Mouse (Mus musculus) liver, embryonic 14.5 days (tissue): ENCODE measurements around the gene Rasip1. TPM values are rescaled to one million over a fixed set of nuclear protein-coding genes. Genes with fewer than 3 reads are reported as not detected.

Source experiments
- ATAC-seq: fragments of 200-750 bp; cut with Nextera tagmentation; 2 replicates; pipeline ENCODE4 v1.8.0; 2017; ENCODE audit warnings: moderate number of reproducible peaks, mild to moderate bottlenecking, moderate library complexity; ENCODE audit not compliant: insufficient read depth
- DNase-seq, 3 experiments: peaks; one replicate each; pipeline ENCODE4 v3.0.0-alpha.2; 2012 to 2013; ENCODE audit warnings: low read depth in 3 of 3, low spot score in 3 of 3
- H3K27ac ChIP-seq: fragments of 300-500 bp; sonication (generic); 2 replicates; pipeline ENCODE4 v1.5.1; 2014; ENCODE audit warnings: moderate library complexity, mild to moderate bottlenecking, control low read depth, inconsistent platforms
- H3K27me3 ChIP-seq: fragments of 300-500 bp; sonication (generic); 2 replicates; pipeline ENCODE4 v1.6.1; 2014; ENCODE audit warnings: mild to moderate bottlenecking, low read length, moderate library complexity; ENCODE audit not compliant: control insufficient read depth, insufficient read depth
- H3K36me3 ChIP-seq: fragments of 300-500 bp; sonication (generic); replicated peaks from 2 replicates; pipeline ENCODE4 v1.6.1; 2014; ENCODE audit warnings: low read depth; ENCODE audit not compliant: control insufficient read depth, insufficient read depth
- H3K4me1 ChIP-seq, 2 experiments: fragments of 200-500 bp in 1 of 2; fragments of 300-500 bp in 1 of 2; sonication (generic) in 1 of 2; replicated peaks; 2 replicates each; pipeline ENCODE4 v1.6.1; 2012 to 2014; ENCODE audit warnings: antibody characterized with exemption in 1 of 2, inconsistent platforms in 1 of 2, low read length in 1 of 2; ENCODE audit not compliant: control insufficient read depth in 2 of 2, insufficient read depth in 2 of 2
- H3K4me2 ChIP-seq: fragments of 300-500 bp; sonication (generic); 2 replicates; pipeline ENCODE4 v1.6.1; 2014; ENCODE audit warnings: low read depth, mild to moderate bottlenecking, control low read depth, moderate library complexity
- H3K4me3 ChIP-seq, 2 experiments: fragments of 200-500 bp in 1 of 2; fragments of 300-500 bp in 1 of 2; sonication (generic) in 1 of 2; 2 replicates each; pipeline ENCODE4 v1.5.1; 2012 to 2014; ENCODE audit warnings: low read depth in 2 of 2, low read length in 2 of 2, mild to moderate bottlenecking in 2 of 2, control low read depth in 1 of 2, inconsistent platforms in 1 of 2, moderate library complexity in 1 of 2; ENCODE audit not compliant: insufficient read depth in 1 of 2
- H3K9ac ChIP-seq: fragments of 300-500 bp; sonication (generic); replicated peaks from 2 replicates; pipeline ENCODE4 v1.6.1; 2014; ENCODE audit warnings: mild to moderate bottlenecking, control low read depth, moderate library complexity
- H3K9me3 ChIP-seq: fragments of 300-500 bp; sonication (generic); 2 replicates; pipeline ENCODE4 v1.6.1; 2016; ENCODE audit warnings: low read length, mixed read lengths; ENCODE audit not compliant: control insufficient read depth
- CTCF ChIP-seq: IDR thresholded peaks from 2 replicates; pipeline ENCODE4 v1.5.1; 2016; ENCODE audit warnings: antibody characterized with exemption, low read depth, control low read depth
- EP300 ChIP-seq: IDR thresholded peaks from 2 replicates; pipeline ENCODE4 v1.6.1; 2016; ENCODE audit warnings: antibody characterized with exemption, low read depth
- WGBS: fragments of 180-500 bp; shearing (Covaris S2); extraction: QIAGEN DNeasy Blood & Tissue Kit; methylation state at CpG from one replicate; pipeline ENCODE4 v1.1.7; 2014; ENCODE audit not compliant: insufficient replicate concordance; 5-methylcytosine and 5-hydroxymethylcytosine counted together
- polyA plus RNA-seq, 2 experiments: library from polyadenylated mRNA; depleted of rRNA in 1 of 2; stranded (reverse) in 1 of 2; unstranded in 1 of 2; fragments of >200 nt; fragmentation: Nextera tagmentation in 1 of 2; extraction: Ambion mirVana in 1 of 2; gene quantifications; 2 replicates each; pipeline versions ENCODE4 v1.2.1 to v1.2.3; 2012 to 2014

Rasip1 gene
- polyA plus RNA-seq, 2 experiments: 1.3 to 2.2 TPM

DNA sequence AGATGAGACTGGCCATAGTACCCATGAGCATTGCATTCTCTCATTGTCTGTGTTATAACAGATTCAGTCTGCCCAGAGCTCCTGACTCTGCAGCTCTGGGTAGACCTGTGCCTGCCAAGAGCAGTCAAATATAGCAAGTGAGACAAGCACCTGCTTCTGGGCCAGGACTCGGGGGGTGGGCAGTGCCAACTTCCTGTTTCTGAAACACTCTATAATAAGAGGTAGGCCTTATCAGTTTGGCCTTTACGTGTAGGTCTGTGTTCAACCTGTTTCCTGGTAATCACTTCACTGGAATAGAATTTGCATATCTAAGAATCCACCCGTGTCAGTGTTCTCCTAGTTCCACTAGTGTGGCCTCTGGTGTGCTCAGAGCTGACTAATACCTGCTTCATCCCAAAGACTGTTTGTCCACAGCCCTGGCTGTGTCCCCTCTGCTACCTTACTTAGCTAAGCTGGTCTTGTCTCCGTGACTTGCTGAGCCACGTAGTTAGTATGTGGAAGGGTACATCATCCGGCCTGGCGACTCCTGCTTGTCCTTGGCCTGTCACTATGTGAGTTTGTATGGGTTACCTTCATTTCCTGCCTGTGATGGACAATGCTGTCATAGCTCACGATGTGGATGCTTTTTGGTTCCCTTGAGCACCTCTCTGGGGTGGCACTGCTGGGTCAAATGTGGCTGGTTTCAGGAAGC is 53.9 kb downstream of the Rasip1 start:
- TF ChIP-seq CTCF: no peak
- no peak for TF ChIP-seq EP300
- Histone ChIP-seq H3K36me3 (no peaks in the 10 kb centered on the region), H3K27me3 (no peaks in the 10 kb centered on the region), H3K4me3 (no peak overlapping the region), H3K4me1 (peaks cover 3 to 10% of the 10 kb centered on the region in 2 experiments; a peak in 2 of 4 replicates), H3K27ac (no peak overlapping the region), H3K9me3 (no peaks in the 10 kb centered on the region), H3K9ac (no peak overlapping the region), H3K4me2 (no peak overlapping the region)
- 42% methylated on average over 8 of the region's 8 CpGs for WGBS
- DNase-seq (no peak), ATAC-seq (no peak)

DNA sequence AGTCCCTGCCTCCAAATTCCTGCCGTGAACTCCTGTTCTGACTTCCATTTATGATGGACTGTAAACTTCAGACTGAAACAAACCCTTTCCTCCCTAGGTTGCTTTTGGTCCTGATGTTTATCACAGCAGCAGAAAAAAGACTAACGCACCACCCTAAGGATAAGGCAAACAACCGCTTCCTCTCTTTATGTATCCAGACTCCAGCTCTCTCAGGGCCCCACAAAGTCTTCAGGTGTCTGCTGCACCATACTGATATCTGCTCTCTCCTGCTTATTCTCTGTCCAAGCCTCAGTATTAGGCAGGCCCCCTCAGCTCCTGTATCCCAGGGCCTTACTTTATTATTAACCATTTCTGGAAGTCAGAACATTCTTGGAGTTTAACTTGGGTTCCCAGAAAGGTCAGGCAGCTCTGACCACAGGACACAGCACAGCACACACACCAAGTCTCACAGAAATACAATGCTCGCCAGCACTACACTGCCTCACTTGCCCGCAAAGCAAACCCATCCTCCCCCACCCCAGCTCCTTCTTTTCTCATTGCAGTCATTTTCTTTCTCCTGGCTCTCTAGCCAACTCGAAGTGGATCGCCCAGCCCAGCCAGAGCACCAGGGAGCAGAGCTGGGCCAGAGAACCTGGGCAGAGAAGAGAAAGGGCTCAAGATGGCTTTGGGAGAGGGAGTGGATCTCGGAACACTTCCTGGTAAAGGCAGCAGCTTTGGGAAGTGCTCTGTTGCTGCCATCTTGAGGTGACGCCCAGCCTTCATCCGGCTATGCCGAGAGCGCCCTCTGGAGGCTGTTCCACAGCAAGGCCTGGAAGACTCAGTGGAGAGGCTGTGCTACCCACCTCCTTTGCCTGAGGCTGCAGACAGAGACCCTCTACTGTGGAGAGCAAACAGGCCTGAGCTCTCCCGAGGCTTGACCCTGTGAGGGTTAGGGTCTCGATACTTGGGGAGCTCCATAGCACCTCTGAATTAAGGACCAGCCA is 55.1 kb downstream of the Rasip1 start:
- WGBS: 22% methylated on average over 14 of the region's 14 CpGs
- Histone ChIP-seq H3K9ac (no peak overlapping the region), H3K4me1 (peaks cover 3 to 10% of the 10 kb centered on the region in 2 experiments; a peak in 2 of 4 replicates), H3K4me2 (peak overlapping the region; percentile 53), H3K27me3 (no peaks in the 10 kb centered on the region), H3K9me3 (no peaks in the 10 kb centered on the region), H3K36me3 (no peaks in the 10 kb centered on the region), H3K27ac (no peak overlapping the region), H3K4me3 (no peak overlapping the region)
- TF ChIP-seq CTCF (peak; percentile 97), EP300 (no peak)
- ATAC-seq: peak; percentile 52; the same call in 1 of the 2 replicates
- peak; percentile 57 to 63 (median 58) for DNase-seq

DNA sequence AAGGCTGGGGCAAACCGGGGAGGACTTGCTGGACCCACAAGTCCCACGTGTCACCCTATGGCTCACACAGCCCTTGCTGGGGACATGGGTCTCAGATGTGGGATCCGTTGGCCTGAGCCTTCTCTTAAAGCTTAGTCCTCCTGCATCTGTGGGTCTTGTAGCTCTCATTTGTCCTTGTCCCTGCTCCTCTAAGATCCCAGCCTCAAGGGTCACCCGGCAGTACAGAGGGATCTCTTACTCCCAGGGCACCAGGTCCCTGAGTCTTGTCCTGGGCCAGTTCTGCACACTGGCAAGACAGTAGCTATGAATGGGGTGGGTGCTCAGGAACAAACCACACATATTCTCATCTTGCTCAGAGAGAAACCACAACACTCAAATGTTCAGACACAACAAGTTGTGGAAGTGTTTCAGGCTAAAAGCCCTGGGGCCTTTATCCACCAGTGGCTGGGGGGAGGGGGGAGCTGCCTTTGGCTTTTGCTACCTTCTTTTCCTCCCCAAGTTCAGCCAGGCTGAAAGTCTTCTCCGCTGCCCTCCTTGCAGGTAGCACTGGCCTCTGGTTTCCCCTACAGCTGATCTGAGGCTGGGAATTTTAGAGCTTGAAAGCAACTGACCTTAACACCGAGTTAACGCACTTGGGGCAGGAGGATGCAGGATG is 56.2 kb downstream of the Rasip1 start, which contains the start of gene Ntn5:
Gene Ntn5 (plus strand): TSS at position 627 of the 655 bp plus-strand sequence.
- no peak within 1 kb of the TSS for H3K4me3 ChIP-seq
- no peak for DNase-seq
- H3K9ac ChIP-seq: no peak within 1 kb of the TSS
- no peak within 1 kb of the TSS for H3K4me2 ChIP-seq
- TF ChIP-seq EP300 (no peak), CTCF (no peak)
- peaks cover 3 to 10% of the 10 kb centered on the region in 2 experiments; a peak in 2 of 4 replicates for H3K4me1 ChIP-seq
- no peak within 1 kb of the TSS for H3K27ac ChIP-seq
- H3K9me3 ChIP-seq: no peaks in the 10 kb centered on the region
- no peak for ATAC-seq
- H3K36me3 ChIP-seq: no peaks in the 10 kb centered on the region
- H3K27me3 ChIP-seq: no peaks in the 10 kb centered on the region
- WGBS: 66% methylated on average over 7 of the region's 7 CpGs

DNA sequence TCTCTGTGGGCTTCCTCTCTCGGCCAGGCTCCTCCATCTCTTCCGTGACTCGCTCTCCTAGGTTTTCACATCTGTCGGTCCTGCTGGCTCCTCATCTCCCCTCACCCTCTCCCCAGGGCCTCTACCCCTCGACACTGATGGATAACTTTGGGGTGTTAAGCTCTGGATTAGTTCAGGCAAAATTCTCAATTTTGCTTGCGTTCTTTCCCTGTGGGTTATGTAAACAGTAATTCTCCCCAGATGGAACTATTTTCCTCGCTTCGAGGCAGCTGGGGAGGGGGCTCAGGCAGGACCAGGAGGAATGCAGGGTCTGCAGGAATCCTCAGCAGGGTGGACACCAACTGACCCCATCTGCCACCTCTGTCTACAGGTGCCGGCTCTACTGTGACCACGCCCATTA is 58.5 kb downstream of the Rasip1 start:
- Histone ChIP-seq H3K4me3 (no peak overlapping the region), H3K9ac (no peak overlapping the region), H3K4me1 (peaks cover 3 to 10% of the 10 kb centered on the region in 2 experiments; a peak in 2 of 4 replicates), H3K27ac (no peak overlapping the region), H3K4me2 (no peak overlapping the region), H3K36me3 (no peaks in the 10 kb centered on the region), H3K27me3 (no peaks in the 10 kb centered on the region), H3K9me3 (no peaks in the 10 kb centered on the region)
- 48% methylated on average over 10 of the region's 10 CpGs for WGBS
- ATAC-seq: no peak
- no peak for DNase-seq
- no peak for TF ChIP-seq EP300
- TF ChIP-seq CTCF: no peak

DNA sequence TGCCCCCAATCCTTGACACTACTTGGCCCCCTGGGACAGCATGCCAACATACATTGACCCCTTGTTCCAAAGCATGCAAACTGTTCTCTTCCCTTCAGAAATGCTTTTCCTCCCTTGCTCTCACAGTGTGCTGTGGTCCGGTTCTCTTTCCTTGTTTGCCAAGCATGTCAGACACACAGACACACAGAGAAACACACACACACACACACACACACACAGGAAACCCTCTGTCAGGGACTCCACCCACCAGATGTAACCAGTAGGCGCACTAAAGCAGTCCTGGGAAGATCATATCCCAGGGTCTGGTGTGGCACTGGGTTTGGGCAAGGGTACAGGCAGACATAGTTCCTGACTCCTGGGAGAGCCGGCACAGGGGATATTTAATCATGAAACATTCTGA is 59.6 kb downstream of the Rasip1 start:
- Histone ChIP-seq H3K4me2 (no peak overlapping the region), H3K4me1 (peaks cover 3 to 7% of the 10 kb centered on the region in 2 experiments; a peak in 2 of 4 replicates), H3K9me3 (no peaks in the 10 kb centered on the region), H3K36me3 (no peaks in the 10 kb centered on the region), H3K27me3 (no peaks in the 10 kb centered on the region), H3K27ac (no peak overlapping the region), H3K4me3 (no peak overlapping the region), H3K9ac (no peak overlapping the region)
- WGBS: 57% methylated on average over 3 of the region's 3 CpGs
- DNase-seq (no peak), ATAC-seq (no peak)
- no peak for TF ChIP-seq EP300
- no peak for TF ChIP-seq CTCF

Other genes starting within 250 kb of the Rasip1 start
Only the 30 nearest of the 35 such genes appear.
- gene Gys1, start 192.6 kb upstream of the Rasip1 start, polyA plus RNA-seq (2012; rRNA removed): 3.2 and 3.6 TPM in 2 replicates
- gene Gys1, start 192.6 kb upstream of the Rasip1 start, polyA plus RNA-seq (2014; fragmentation: Nextera tagmentation; extraction: Ambion mirVana): 2.8 and 3.1 TPM in 2 replicates
- gene Ruvbl2, start 189.4 kb upstream of the Rasip1 start, polyA plus RNA-seq (2012; rRNA removed): 65.7 and 69.5 TPM in 2 replicates
- gene Ruvbl2, start 189.4 kb upstream of the Rasip1 start, polyA plus RNA-seq (2014; fragmentation: Nextera tagmentation; extraction: Ambion mirVana): 67.5 and 82.7 TPM in 2 replicates
- gene Ftl1, start 167.6 kb upstream of the Rasip1 start, polyA plus RNA-seq (2012; rRNA removed): 1,846 and 1,956 TPM in 2 replicates
- gene Ftl1, start 167.6 kb upstream of the Rasip1 start, polyA plus RNA-seq (2014; fragmentation: Nextera tagmentation; extraction: Ambion mirVana): 4,811 and 5,161 TPM in 2 replicates
- gene Bax, start 160.6 kb upstream of the Rasip1 start, polyA plus RNA-seq (2012; rRNA removed): 57.9 and 68.5 TPM in 2 replicates
- 49.7 and 62.4 TPM in 2 replicates for gene Bax, start 160.6 kb upstream of the Rasip1 start, polyA plus RNA-seq (2014; fragmentation: Nextera tagmentation; extraction: Ambion mirVana)
- 0.06 and 0.13 TPM in 2 replicates for gene Tulp2, start 145.6 kb upstream of the Rasip1 start, polyA plus RNA-seq (2012; rRNA removed)
- 0.47 and 0.57 TPM in 2 replicates for gene Tulp2, start 145.6 kb upstream of the Rasip1 start, polyA plus RNA-seq (2014; fragmentation: Nextera tagmentation; extraction: Ambion mirVana)
- gene Gm45808, start 140.7 kb upstream of the Rasip1 start, polyA plus RNA-seq (2012; rRNA removed): not detected in 2 replicates
- gene Gm45808, start 140.7 kb upstream of the Rasip1 start, polyA plus RNA-seq (2014; fragmentation: Nextera tagmentation; extraction: Ambion mirVana): 0.20 TPM in 1 of 2 replicates, not detected in the other
- 1.5 and 2.2 TPM in 2 replicates for gene Dhdh, start 138.7 kb upstream of the Rasip1 start, polyA plus RNA-seq (2012; rRNA removed)
- gene Dhdh, start 138.7 kb upstream of the Rasip1 start, polyA plus RNA-seq (2014; fragmentation: Nextera tagmentation; extraction: Ambion mirVana): 1.6 and 1.8 TPM in 2 replicates
- gene Nucb1, start 117.1 kb upstream of the Rasip1 start, polyA plus RNA-seq (2012; rRNA removed): 48.2 and 58.8 TPM in 2 replicates
- 81.7 and 97.2 TPM in 2 replicates for gene Nucb1, start 117.1 kb upstream of the Rasip1 start, polyA plus RNA-seq (2014; fragmentation: Nextera tagmentation; extraction: Ambion mirVana)
- gene Ppp1r15a, start 101.2 kb upstream of the Rasip1 start, polyA plus RNA-seq (2012; rRNA removed): 79.3 and 140 TPM in 2 replicates
- gene Ppp1r15a, start 101.2 kb upstream of the Rasip1 start, polyA plus RNA-seq (2014; fragmentation: Nextera tagmentation; extraction: Ambion mirVana): 165 and 183 TPM in 2 replicates
- 0.52 and 0.90 TPM in 2 replicates for gene Plekha4, start 101.2 kb upstream of the Rasip1 start, polyA plus RNA-seq (2012; rRNA removed)
- 0.40 and 0.41 TPM in 2 replicates for gene Plekha4, start 101.2 kb upstream of the Rasip1 start, polyA plus RNA-seq (2014; fragmentation: Nextera tagmentation; extraction: Ambion mirVana)
- 0.95 and 2.1 TPM in 2 replicates for gene Hsd17b14, start 72.6 kb upstream of the Rasip1 start, polyA plus RNA-seq (2012; rRNA removed)
- 1.2 and 2.5 TPM in 2 replicates for gene Hsd17b14, start 72.6 kb upstream of the Rasip1 start, polyA plus RNA-seq (2014; fragmentation: Nextera tagmentation; extraction: Ambion mirVana)
- 38.8 and 40.6 TPM in 2 replicates for gene Bcat2, start 57.3 kb upstream of the Rasip1 start, polyA plus RNA-seq (2012; rRNA removed)
- gene Bcat2, start 57.3 kb upstream of the Rasip1 start, polyA plus RNA-seq (2014; fragmentation: Nextera tagmentation; extraction: Ambion mirVana): 35.9 and 39.4 TPM in 2 replicates
- not detected in 2 replicates for gene Fgf21, start 12.0 kb upstream of the Rasip1 start, polyA plus RNA-seq (2012; rRNA removed)
- gene Fgf21, start 12.0 kb upstream of the Rasip1 start, polyA plus RNA-seq (2014; fragmentation: Nextera tagmentation; extraction: Ambion mirVana): not detected in 2 replicates
- not detected in 2 replicates for gene Fut1, start 10.2 kb upstream of the Rasip1 start, polyA plus RNA-seq (2012; rRNA removed)
- gene Fut1, start 10.2 kb upstream of the Rasip1 start, polyA plus RNA-seq (2014; fragmentation: Nextera tagmentation; extraction: Ambion mirVana): not detected in 2 replicates
- 0.10 and 0.15 TPM in 2 replicates for gene Izumo1, start 5.7 kb upstream of the Rasip1 start, polyA plus RNA-seq (2012; rRNA removed)
- gene Izumo1, start 5.7 kb upstream of the Rasip1 start, polyA plus RNA-seq (2014; fragmentation: Nextera tagmentation; extraction: Ambion mirVana): 0.09 TPM in 1 of 2 replicates, not detected in the other
- 0.25 and 0.56 TPM in 2 replicates for gene Mamstr, start 12.5 kb downstream of the Rasip1 start, polyA plus RNA-seq (2012; rRNA removed)
- 0.18 TPM in 1 of 2 replicates, not detected in the other for gene Mamstr, start 12.5 kb downstream of the Rasip1 start, polyA plus RNA-seq (2014; fragmentation: Nextera tagmentation; extraction: Ambion mirVana)
- gene Fut2, start 38.9 kb downstream of the Rasip1 start, polyA plus RNA-seq (2012; rRNA removed): 0.17 TPM in 1 of 2 replicates, not detected in the other
- not detected in 2 replicates for gene Fut2, start 38.9 kb downstream of the Rasip1 start, polyA plus RNA-seq (2014; fragmentation: Nextera tagmentation; extraction: Ambion mirVana)
- gene Ntn5, start 56.5 kb downstream of the Rasip1 start, polyA plus RNA-seq (2012; rRNA removed): 0.04 TPM in 1 of 2 replicates, not detected in the other
- gene Ntn5, start 56.5 kb downstream of the Rasip1 start, polyA plus RNA-seq (2014; fragmentation: Nextera tagmentation; extraction: Ambion mirVana): not detected in 2 replicates
- gene Sec1, start 66.9 kb downstream of the Rasip1 start, polyA plus RNA-seq (2012; rRNA removed): 0.02 and 0.03 TPM in 2 replicates
- not detected in 2 replicates for gene Sec1, start 66.9 kb downstream of the Rasip1 start, polyA plus RNA-seq (2014; fragmentation: Nextera tagmentation; extraction: Ambion mirVana)
- 0.23 and 0.58 TPM in 2 replicates for gene Car11, start 72.4 kb downstream of the Rasip1 start, polyA plus RNA-seq (2012; rRNA removed)
- 0.42 and 0.44 TPM in 2 replicates for gene Car11, start 72.4 kb downstream of the Rasip1 start, polyA plus RNA-seq (2014; fragmentation: Nextera tagmentation; extraction: Ambion mirVana)
- 0.69 and 0.80 TPM in 2 replicates for gene Dbp, start 77.6 kb downstream of the Rasip1 start, polyA plus RNA-seq (2012; rRNA removed)
- gene Dbp, start 77.6 kb downstream of the Rasip1 start, polyA plus RNA-seq (2014; fragmentation: Nextera tagmentation; extraction: Ambion mirVana): 0.51 and 0.54 TPM in 2 replicates
- gene Rpl18, start 88.0 kb downstream of the Rasip1 start, polyA plus RNA-seq (2012; rRNA removed): 499 and 605 TPM in 2 replicates
- 832 and 846 TPM in 2 replicates for gene Rpl18, start 88.0 kb downstream of the Rasip1 start, polyA plus RNA-seq (2014; fragmentation: Nextera tagmentation; extraction: Ambion mirVana)
- 7.6 and 9.1 TPM in 2 replicates for gene Sphk2, start 90.5 kb downstream of the Rasip1 start, polyA plus RNA-seq (2012; rRNA removed)
- gene Sphk2, start 90.5 kb downstream of the Rasip1 start, polyA plus RNA-seq (2014; fragmentation: Nextera tagmentation; extraction: Ambion mirVana): 5.8 and 9.0 TPM in 2 replicates
- 0.31 and 0.32 TPM in 2 replicates for gene Fam83e, start 93.7 kb downstream of the Rasip1 start, polyA plus RNA-seq (2012; rRNA removed)
- gene Fam83e, start 93.7 kb downstream of the Rasip1 start, polyA plus RNA-seq (2014; fragmentation: Nextera tagmentation; extraction: Ambion mirVana): 0.14 and 0.32 TPM in 2 replicates
- not detected in 2 replicates for gene Spaca4, start 98.3 kb downstream of the Rasip1 start, polyA plus RNA-seq (2012; rRNA removed)
- gene Spaca4, start 98.3 kb downstream of the Rasip1 start, polyA plus RNA-seq (2014; fragmentation: Nextera tagmentation; extraction: Ambion mirVana): not detected in 2 replicates
- gene Lmtk3, start 156.2 kb downstream of the Rasip1 start, polyA plus RNA-seq (2012; rRNA removed): 0.18 and 0.48 TPM in 2 replicates
- gene Lmtk3, start 156.2 kb downstream of the Rasip1 start, polyA plus RNA-seq (2014; fragmentation: Nextera tagmentation; extraction: Ambion mirVana): not detected in 2 replicates
- gene Sult2b1, start 157.2 kb downstream of the Rasip1 start, polyA plus RNA-seq (2012; rRNA removed): 0.06 and 0.35 TPM in 2 replicates
- gene Sult2b1, start 157.2 kb downstream of the Rasip1 start, polyA plus RNA-seq (2014; fragmentation: Nextera tagmentation; extraction: Ambion mirVana): 0.15 and 0.43 TPM in 2 replicates
- gene Cyth2, start 187.1 kb downstream of the Rasip1 start, polyA plus RNA-seq (2012; rRNA removed): 14.5 and 19.4 TPM in 2 replicates
- 23.0 and 26.5 TPM in 2 replicates for gene Cyth2, start 187.1 kb downstream of the Rasip1 start, polyA plus RNA-seq (2014; fragmentation: Nextera tagmentation; extraction: Ambion mirVana)
- gene Kcnj14, start 197.3 kb downstream of the Rasip1 start, polyA plus RNA-seq (2012; rRNA removed): 0.06 and 0.11 TPM in 2 replicates
- gene Kcnj14, start 197.3 kb downstream of the Rasip1 start, polyA plus RNA-seq (2014; fragmentation: Nextera tagmentation; extraction: Ambion mirVana): 0.06 and 0.19 TPM in 2 replicates
- gene Grwd1, start 203.5 kb downstream of the Rasip1 start, polyA plus RNA-seq (2012; rRNA removed): 11.2 and 12.8 TPM in 2 replicates
- 23.0 and 23.7 TPM in 2 replicates for gene Grwd1, start 203.5 kb downstream of the Rasip1 start, polyA plus RNA-seq (2014; fragmentation: Nextera tagmentation; extraction: Ambion mirVana)